Mouse (Mus musculus) kidney, adult 2 months (tissue): ENCODE data around the gene Borcs8.

Source experiments
- CTCF ChIP-seq: fragments of 200-500 bp; conservative IDR thresholded peaks from 2 replicates; pipeline ENCODE4 v1.5.1; 2011; ENCODE audit warnings: low read depth, mild to moderate bottlenecking, control low read depth, low read length, moderate library complexity, mixed read lengths; ENCODE audit not compliant: insufficient read depth, insufficient read length
- POLR2A ChIP-seq: fragments of 200-500 bp; IDR thresholded peaks from one replicate; pipeline ENCODE4 v1.6.1; 2011; ENCODE audit warnings: low read depth, low read length, control low read depth

DNA sequence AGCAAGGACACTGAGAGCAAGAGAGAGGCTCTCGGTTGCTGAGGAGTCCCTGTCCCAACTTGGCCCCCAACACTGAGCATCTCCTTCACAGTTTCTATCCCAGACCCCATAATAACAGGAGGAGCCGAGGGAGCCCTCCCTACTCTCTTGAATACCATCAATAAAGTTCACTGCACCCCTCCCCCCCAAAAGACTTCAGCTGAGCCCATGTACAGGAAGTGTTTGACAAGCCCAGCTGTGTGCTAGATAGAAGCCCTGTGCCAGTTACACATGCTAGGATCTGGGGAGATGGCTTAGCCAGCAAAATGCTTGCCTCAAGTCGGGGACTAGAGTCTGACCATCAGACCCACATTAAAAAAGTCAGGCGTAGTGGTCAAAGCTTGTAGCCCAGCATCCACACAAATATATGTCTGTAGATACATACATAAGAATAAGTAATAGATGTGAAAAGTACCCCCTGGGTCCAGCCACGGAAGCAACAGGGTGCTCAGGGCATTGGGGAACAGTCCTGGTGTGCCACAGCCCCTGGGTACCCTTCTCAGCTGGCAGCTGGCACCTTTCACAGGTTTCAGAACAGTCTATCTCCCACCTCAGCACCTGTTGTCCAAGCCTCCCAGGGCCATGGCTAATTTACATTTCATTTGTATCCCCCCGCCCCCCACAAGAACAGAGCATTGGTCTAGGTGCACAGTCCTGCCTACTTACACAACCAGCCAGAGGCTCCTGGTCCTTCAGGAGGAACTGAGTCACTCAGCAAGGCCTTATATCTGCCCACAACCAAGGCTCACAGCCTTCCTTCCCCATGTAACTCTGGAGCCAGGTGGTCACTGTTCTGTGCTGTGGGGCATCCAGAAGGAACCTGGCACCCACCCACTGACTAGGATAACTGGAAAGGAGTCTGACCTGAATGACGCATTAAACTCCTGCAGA, 8.6 kb downstream of the Borcs8 start:
- no peak for TF ChIP-seq POLR2A
- no peak for TF ChIP-seq CTCF
